Mouse (Mus musculus): Measurements from ENCODE around the gene Aph1b.

GRCm38 (mm10) chr9:66833851-66834250 is 38.6 kb upstream of the Aph1b start:
- TF ChIP-seq CTCF (conservative IDR thresholded peaks at IDR 0.05 in 1 of 2, IDR thresholded peaks at IDR 0.05 in 1 of 2; ENCODE audit: low read depth in 2 of 2, low read length in 2 of 2): no peak
- no peak for TF ChIP-seq TBP (conservative IDR thresholded peaks at IDR 0.05; ENCODE audit: low read depth, low read length)
- TF ChIP-seq EP300 (IDR thresholded peaks at IDR 0.05; ENCODE audit: low read length): no peak
- TF ChIP-seq RAD21 (IDR thresholded peaks at IDR 0.05; ENCODE audit: low read depth, low read length): no peak
- TF ChIP-seq POLR2A (IDR thresholded peaks at IDR 0.05; ENCODE audit: low read depth, low read length): no peak
- TF ChIP-seq JUN (IDR thresholded peaks at IDR 0.05; ENCODE audit: insufficient read depth, low read depth, low read length): no peak
- no peak for TF ChIP-seq ZNF384 (IDR thresholded peaks at IDR 0.05; ENCODE audit: low read depth, low read length)
- TF ChIP-seq POLR2AphosphoS2 (IDR thresholded peaks at IDR 0.05; ENCODE audit: low read depth, low read length): no peak
- no peak for TF ChIP-seq MAX (IDR thresholded peaks at IDR 0.05; ENCODE audit: low read length)

All from CH12.LX (cell line).